Mouse (Mus musculus): Measurements from ENCODE around the gene Lzts2. TPM values are rescaled to one million over a fixed set of nuclear protein-coding genes. Genes with fewer than 3 reads are reported as not detected.

Gene Lzts2
- polyA plus RNA-seq, 1 experiment from 2014 or later, result 44.1 TPM

DNA sequence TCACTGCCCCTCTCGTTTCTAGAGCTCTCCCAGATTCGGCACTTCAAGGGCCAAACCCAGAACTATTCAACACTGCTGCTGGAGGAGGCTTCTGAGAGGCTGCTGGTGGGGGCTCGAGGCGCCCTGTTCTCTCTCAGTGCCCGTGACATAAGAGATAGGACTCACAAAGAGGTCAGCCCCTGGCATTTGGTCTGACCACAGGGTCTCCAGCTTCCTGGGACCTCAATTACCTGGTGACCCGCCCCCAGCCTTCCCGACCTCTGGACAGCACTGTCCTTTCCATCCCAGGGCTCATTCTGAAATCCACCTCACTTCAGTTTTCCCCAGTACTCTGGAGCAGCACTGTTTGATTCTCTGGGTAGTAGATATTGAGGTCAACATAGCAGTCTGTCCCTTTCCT, 21.5 kb upstream of the Lzts2 start:
- no peak for DNase-seq (ENCODE audit: low spot score, missing footprints)
- Histone ChIP-seq H3K4me2 (no peak overlapping the region), H3K4me3 (ENCODE audit: low read depth, low read length) (no peak overlapping the region), H3K9ac (ENCODE audit: low read length) (no peak overlapping the region), H3K27ac (ENCODE audit: low read depth, low read length) (no peak overlapping the region), H3K36me3 (ENCODE audit: control insufficient read depth, insufficient read depth, low read length) (no peaks in the 10 kb centered on the region), H3K9me3 (ENCODE audit: control insufficient read depth, low read length) (no peaks in the 10 kb centered on the region), H3K4me1 (ENCODE audit: control insufficient read depth, insufficient read depth, low read length) (peaks cover 7% of the 10 kb centered on the region), H3K27me3 (ENCODE audit: control insufficient read depth, insufficient read depth, low read length) (no peaks in the 10 kb centered on the region)
- 70% methylated on average over 7 of the region's 7 CpGs for WGBS
- no peak for ATAC-seq (ENCODE audit: low FRiP score)

DNA sequence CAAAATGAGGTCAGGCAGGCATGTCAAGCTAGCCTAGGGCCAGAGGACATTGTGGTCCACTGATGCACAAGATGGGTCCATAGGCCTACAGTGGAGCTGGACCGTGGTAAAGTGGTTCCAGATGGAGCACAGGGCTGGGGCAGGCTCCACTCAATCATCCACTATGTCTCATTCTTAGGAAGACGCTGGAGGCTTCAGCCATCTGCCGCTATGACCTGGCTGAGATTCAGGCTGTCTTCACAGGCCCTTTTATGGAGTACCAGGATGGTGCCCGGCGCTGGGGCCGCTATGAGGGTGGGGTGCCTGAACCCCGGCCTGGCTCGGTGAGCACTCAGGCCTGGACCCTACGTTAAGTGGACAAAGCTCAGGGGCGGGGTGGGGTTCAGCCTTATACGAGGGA, 16.4 kb upstream of the Lzts2 start:
- H3K9me3 ChIP-seq (ENCODE audit: control insufficient read depth, low read length), result no peaks in the 10 kb centered on the region
- H3K9ac ChIP-seq (ENCODE audit: low read length), result no peak overlapping the region
- H3K4me2 ChIP-seq, result no peak overlapping the region
- H3K4me1 ChIP-seq (ENCODE audit: control insufficient read depth, insufficient read depth, low read length), result no peaks in the 10 kb centered on the region
- H3K27me3 ChIP-seq (ENCODE audit: control insufficient read depth, insufficient read depth, low read length), result no peaks in the 10 kb centered on the region
- DNase-seq (ENCODE audit: low spot score, missing footprints) (no peak), ATAC-seq (ENCODE audit: low FRiP score) (no peak)
- H3K27ac ChIP-seq (ENCODE audit: low read depth, low read length), result no peak overlapping the region
- H3K4me3 ChIP-seq (ENCODE audit: low read depth, low read length), result no peak overlapping the region
- peaks cover 5% of the 10 kb centered on the region for H3K36me3 ChIP-seq (ENCODE audit: control insufficient read depth, insufficient read depth, low read length)
- WGBS, result 85% methylated on average over 11 of the region's 11 CpGs

DNA sequence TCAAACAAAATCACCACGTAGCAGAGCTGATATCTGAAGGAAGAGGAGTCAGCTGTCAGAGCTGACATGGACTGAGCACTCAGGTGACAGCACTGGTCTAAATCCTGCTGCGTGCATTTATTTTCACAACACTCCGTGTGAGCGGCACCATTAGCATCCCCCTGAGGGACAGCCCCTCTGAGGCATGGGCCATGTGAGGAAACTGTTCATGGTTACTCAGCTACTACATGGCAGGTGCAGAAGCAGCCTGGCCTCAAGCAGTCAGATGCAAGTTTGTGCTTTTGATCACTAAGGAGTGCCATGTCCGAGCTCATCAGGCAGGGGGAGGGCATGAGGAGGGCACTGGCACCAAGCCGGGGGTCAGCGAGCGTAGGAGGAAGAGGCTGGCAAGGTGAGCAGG, 14.6 kb upstream of the Lzts2 start:
- WGBS, result 92% methylated on average over 8 of the region's 8 CpGs
- Histone ChIP-seq H3K9ac (ENCODE audit: low read length) (no peak overlapping the region), H3K9me3 (ENCODE audit: control insufficient read depth, low read length) (no peaks in the 10 kb centered on the region), H3K36me3 (ENCODE audit: control insufficient read depth, insufficient read depth, low read length) (peaks cover 7% of the 10 kb centered on the region), H3K27me3 (ENCODE audit: control insufficient read depth, insufficient read depth, low read length) (no peaks in the 10 kb centered on the region), H3K27ac (ENCODE audit: low read depth, low read length) (no peak overlapping the region), H3K4me1 (ENCODE audit: control insufficient read depth, insufficient read depth, low read length) (no peaks in the 10 kb centered on the region), H3K4me3 (ENCODE audit: low read depth, low read length) (no peak overlapping the region), H3K4me2 (no peak overlapping the region)
- DNase-seq (ENCODE audit: low spot score, missing footprints) (no peak), ATAC-seq (ENCODE audit: low FRiP score) (no peak)

DNA sequence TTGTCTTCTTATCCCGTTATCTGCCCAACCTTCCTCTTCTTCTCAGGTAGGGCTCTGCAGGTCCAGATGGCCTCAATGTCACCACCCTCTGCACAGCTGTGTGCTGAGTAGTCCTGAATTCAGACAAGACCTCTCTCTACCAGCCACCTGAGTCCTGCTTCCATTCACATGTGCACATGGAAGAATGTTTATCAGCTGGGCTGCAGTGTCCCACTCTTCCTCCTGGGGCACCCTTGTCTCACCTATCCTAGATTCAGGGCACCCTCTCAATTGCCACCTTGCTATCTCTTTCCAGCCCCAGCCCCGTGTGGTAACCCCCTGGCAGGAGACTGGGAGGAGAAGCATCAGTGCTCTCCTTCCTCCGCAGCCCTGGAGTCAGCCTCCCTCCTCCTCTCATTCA, 11.9 kb upstream of the Lzts2 start:
- H3K9me3 ChIP-seq (ENCODE audit: control insufficient read depth, low read length), result no peaks in the 10 kb centered on the region
- no peak overlapping the region for H3K27ac ChIP-seq (ENCODE audit: low read depth, low read length)
- H3K27me3 ChIP-seq (ENCODE audit: control insufficient read depth, insufficient read depth, low read length), result no peaks in the 10 kb centered on the region
- no peak overlapping the region for H3K4me3 ChIP-seq (ENCODE audit: low read depth, low read length)
- ATAC-seq (ENCODE audit: low FRiP score) (no peak), DNase-seq (ENCODE audit: low spot score, missing footprints) (no peak)
- H3K4me2 ChIP-seq, result no peak overlapping the region
- WGBS, result 66% methylated on average over 3 of the region's 3 CpGs
- H3K36me3 ChIP-seq (ENCODE audit: control insufficient read depth, insufficient read depth, low read length), result peaks cover 7% of the 10 kb centered on the region
- peaks cover 13% of the 10 kb centered on the region; the same call in 1 of the 2 replicates for H3K4me1 ChIP-seq (ENCODE audit: control insufficient read depth, insufficient read depth, low read length)
- no peak overlapping the region for H3K9ac ChIP-seq (ENCODE audit: low read length)

DNA sequence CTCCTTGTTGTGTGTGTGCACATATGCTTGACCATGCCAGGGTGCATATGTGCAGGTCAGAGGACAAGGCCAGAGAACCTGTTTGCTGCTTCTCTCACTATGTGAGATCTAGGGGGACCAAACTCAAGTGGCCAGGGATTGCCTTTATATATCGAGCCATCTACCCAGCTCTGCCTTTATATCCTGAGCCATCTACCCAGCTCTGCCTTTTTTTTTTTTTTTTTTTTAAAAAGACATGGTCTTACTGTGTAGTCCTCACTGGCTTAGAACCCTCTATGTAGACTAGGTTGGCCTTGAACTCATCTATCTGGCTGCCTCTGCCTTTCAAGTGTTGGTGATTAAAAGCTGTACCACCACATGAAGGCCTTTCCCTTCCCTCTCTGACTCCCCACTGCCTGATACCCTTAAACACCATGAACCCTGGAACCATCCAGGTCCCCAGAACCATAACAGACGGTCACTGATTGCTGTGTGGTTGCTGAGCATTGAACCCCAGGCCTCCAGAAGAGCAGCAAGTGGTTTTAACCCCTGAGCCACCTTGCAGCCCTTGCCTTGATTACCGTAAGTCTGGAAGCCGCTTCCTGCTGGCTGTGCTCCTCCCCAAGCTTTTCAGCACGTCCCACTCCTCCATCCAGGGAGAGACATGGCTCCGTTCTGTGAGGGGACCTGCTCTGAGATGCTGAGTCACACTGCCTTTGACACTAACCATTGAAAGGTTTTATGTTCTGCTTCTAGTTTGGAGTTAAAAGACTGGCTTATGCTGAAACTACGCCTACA, 10.3 kb upstream of the Lzts2 start:
- Histone ChIP-seq H3K36me3 (ENCODE audit: control insufficient read depth, insufficient read depth, low read length) (peaks cover 7% of the 10 kb centered on the region; the same call in 1 of the 2 replicates), H3K4me3 (ENCODE audit: low read depth, low read length) (no peak overlapping the region), H3K9me3 (ENCODE audit: control insufficient read depth, low read length) (no peaks in the 10 kb centered on the region), H3K9ac (ENCODE audit: low read length) (no peak overlapping the region), H3K27ac (ENCODE audit: low read depth, low read length) (no peak overlapping the region), H3K4me2 (no peak overlapping the region), H3K27me3 (ENCODE audit: control insufficient read depth, insufficient read depth, low read length) (no peaks in the 10 kb centered on the region), H3K4me1 (ENCODE audit: control insufficient read depth, insufficient read depth, low read length) (peaks cover 14% of the 10 kb centered on the region; the same call in 1 of the 2 replicates)
- 86% methylated on average over 7 of the region's 7 CpGs for WGBS
- DNase-seq (ENCODE audit: low spot score, missing footprints) (no peak), ATAC-seq (ENCODE audit: low FRiP score) (no peak)

DNA sequence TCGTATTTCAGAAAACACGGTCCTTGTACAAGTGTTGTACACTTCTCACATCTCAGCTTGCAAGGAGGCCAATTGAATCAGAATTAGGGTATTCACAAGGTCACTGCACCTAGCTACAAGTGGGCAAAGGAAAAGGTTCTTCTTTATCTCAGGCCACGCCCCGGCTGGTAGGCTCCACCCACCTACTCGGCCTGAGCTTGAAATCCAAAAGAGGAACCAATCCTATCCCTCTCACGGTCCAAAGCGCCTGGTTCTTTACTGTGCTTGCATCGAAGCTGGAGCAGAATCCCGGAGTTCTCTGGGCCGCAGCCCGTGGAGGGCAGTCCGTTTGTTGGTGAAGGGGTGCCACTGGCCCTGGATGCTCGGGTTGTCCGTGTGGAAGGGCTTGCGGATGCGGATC, 8.8 kb upstream of the Lzts2 start, which contains the start of gene Twnk:
Twnk (plus strand) TSS at position 220 of the 400 bp plus-strand sequence.
- peak; percentile 88 for DNase-seq (ENCODE audit: low spot score, missing footprints)
- H3K9ac ChIP-seq (ENCODE audit: low read length), result peak within 1 kb of the TSS; percentile 71
- H3K9me3 ChIP-seq (ENCODE audit: control insufficient read depth, low read length), result no peaks in the 10 kb centered on the region
- H3K27ac ChIP-seq (ENCODE audit: low read depth, low read length), result 0 out of 2 replicates have a peak within 1 kb of the TSS, but pooled peaks have one; percentile 25
- H3K36me3 ChIP-seq (ENCODE audit: control insufficient read depth, insufficient read depth, low read length), result peaks cover 13% of the 10 kb centered on the region
- no peaks in the 10 kb centered on the region for H3K27me3 ChIP-seq (ENCODE audit: control insufficient read depth, insufficient read depth, low read length)
- WGBS, result 10% methylated on average over 16 of the region's 16 CpGs
- peaks cover 14% of the 10 kb centered on the region; the same call in 1 of the 2 replicates for H3K4me1 ChIP-seq (ENCODE audit: control insufficient read depth, insufficient read depth, low read length)
- peak within 1 kb of the TSS; percentile 70 for H3K4me3 ChIP-seq (ENCODE audit: low read depth, low read length)
- no peak for ATAC-seq (ENCODE audit: low FRiP score)
- peak within 1 kb of the TSS; percentile 75 for H3K4me2 ChIP-seq

DNA sequence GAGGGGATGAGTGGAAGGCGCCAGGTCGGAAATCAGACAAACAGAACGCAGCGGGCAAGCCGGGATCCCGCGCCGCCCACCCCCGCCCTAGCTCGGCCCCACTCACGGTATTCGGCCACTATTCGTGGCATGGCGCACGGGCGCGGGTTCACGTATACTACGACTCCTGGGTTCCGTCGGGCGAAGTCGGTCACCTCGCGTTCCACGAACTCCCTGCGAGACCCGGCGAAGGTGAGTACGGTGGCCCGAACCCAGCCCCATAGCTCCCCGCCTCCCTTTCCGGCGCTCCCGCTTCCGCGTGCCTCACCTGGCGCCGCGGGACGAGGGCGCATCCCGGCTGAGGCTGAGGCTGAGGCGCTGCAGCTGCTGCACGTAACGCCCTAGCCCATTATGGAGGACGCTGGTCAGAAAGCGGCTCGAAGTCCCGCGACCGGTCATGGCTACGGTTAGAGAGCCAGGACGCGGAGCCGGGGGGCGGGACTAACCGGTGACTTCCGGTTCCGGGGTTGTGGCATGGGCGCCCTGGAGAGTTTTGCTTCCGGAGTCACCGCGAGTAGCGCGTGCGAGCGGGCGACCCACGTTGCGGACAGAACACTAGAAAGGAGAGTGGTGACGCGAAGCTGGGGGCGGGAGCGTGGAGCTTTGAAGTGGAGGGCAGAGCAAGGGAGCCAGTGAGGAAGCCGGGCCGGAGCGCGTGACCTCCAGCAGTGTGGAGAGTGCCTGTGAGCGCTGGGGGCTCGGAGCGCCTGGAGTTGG, 8.1 kb upstream of the Lzts2 start, which contains the start of gene Mrpl43:
Mrpl43 (minus strand) TSS at position 486 of the 756 bp plus-strand sequence.
- Histone ChIP-seq H3K4me1 (ENCODE audit: control insufficient read depth, insufficient read depth, low read length) (peaks cover 14% of the 10 kb centered on the region; the same call in 1 of the 2 replicates), H3K9ac (ENCODE audit: low read length) (peak within 1 kb of the TSS; percentile 71), H3K4me3 (ENCODE audit: low read depth, low read length) (peak within 1 kb of the TSS; percentile 70), H3K4me2 (peak within 1 kb of the TSS; percentile 75), H3K27ac (ENCODE audit: low read depth, low read length) (0 out of 2 replicates have a peak within 1 kb of the TSS, but pooled peaks have one; percentile 25), H3K27me3 (ENCODE audit: control insufficient read depth, insufficient read depth, low read length) (no peaks in the 10 kb centered on the region), H3K9me3 (ENCODE audit: control insufficient read depth, low read length) (no peaks in the 10 kb centered on the region), H3K36me3 (ENCODE audit: control insufficient read depth, insufficient read depth, low read length) (peaks cover 11% of the 10 kb centered on the region)
- DNase-seq (ENCODE audit: low spot score, missing footprints) (peak; percentile 100), ATAC-seq (ENCODE audit: low FRiP score) (peak; percentile 94)
- WGBS, result under 1% methylated on average over 82 of the region's 82 CpGs

DNA sequence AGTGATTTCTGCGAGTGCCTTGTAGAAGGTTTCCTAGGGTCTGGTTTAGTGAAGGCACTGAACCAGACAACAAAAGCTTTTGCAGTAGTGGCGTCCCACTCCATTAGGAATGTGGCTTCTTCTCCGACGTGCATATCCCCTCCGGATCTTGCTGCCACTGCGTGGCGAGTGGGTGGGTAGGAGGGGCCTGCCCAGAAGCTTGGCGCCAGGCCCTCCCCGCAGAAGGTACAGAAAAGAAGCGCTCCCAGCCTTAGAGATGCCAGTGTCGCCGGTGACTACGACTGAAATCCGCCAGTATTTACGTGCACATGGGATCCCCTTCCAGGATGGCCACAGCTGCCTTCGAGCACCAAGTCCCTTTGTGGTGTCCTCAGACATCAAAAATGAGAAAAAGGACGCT, 7.2 kb upstream of the Lzts2 start:
- no peak overlapping the region for H3K27ac ChIP-seq (ENCODE audit: low read depth, low read length)
- ATAC-seq (ENCODE audit: low FRiP score) (no peak), DNase-seq (ENCODE audit: low spot score, missing footprints) (no peak)
- peaks cover 9% of the 10 kb centered on the region for H3K36me3 ChIP-seq (ENCODE audit: control insufficient read depth, insufficient read depth, low read length)
- WGBS, result 52% methylated on average over 17 of the region's 17 CpGs
- H3K4me3 ChIP-seq (ENCODE audit: low read depth, low read length), result peak overlapping the region; percentile 70
- no peaks in the 10 kb centered on the region for H3K9me3 ChIP-seq (ENCODE audit: control insufficient read depth, low read length)
- H3K4me2 ChIP-seq, result peak overlapping the region; percentile 75
- H3K4me1 ChIP-seq (ENCODE audit: control insufficient read depth, insufficient read depth, low read length), result peaks cover 14% of the 10 kb centered on the region; the same call in 1 of the 2 replicates
- no peaks in the 10 kb centered on the region for H3K27me3 ChIP-seq (ENCODE audit: control insufficient read depth, insufficient read depth, low read length)
- H3K9ac ChIP-seq (ENCODE audit: low read length), result peak overlapping the region; percentile 71

Measured in midbrain, embryonic 11.5 days (tissue).